Mouse (Mus musculus) erythroblast, embryonic 14.5 days (primary cell): ENCODE measurements around the gene Scmh1. TPM values are rescaled to one million over a fixed set of nuclear protein-coding genes. Genes with fewer than 3 reads are reported as not detected.
A peak's percentile ranks its signal among the peaks of the same experiment; 100 is the strongest.

Experiments
- H3K27me3 ChIP-seq: 2 replicates; pipeline ENCODE4 v1.6.1; 2012; ENCODE audit warnings: inconsistent platforms; ENCODE audit not compliant: control insufficient read depth
- H3K36me3 ChIP-seq: 2 replicates; pipeline ENCODE4 v1.6.1; 2012; ENCODE audit warnings: mild to moderate bottlenecking, inconsistent platforms; ENCODE audit not compliant: control insufficient read depth
- H3K4me1 ChIP-seq: 2 replicates; pipeline ENCODE4 v1.6.1; 2012; ENCODE audit warnings: inconsistent platforms; ENCODE audit not compliant: control insufficient read depth
- H3K4me3 ChIP-seq: replicated peaks from 2 replicates; pipeline ENCODE3; 2012; ENCODE audit warnings: moderate library complexity, mild to moderate bottlenecking, inconsistent platforms
- H3K9me3 ChIP-seq: 2 replicates; pipeline ENCODE4 v1.6.1; 2012; ENCODE audit warnings: low read length, inconsistent platforms, mixed read lengths; ENCODE audit not compliant: control insufficient read depth
- GATA1 ChIP-seq: IDR thresholded peaks from 2 replicates; pipeline ENCODE4 v1.6.1; 2012; ENCODE audit warnings: low read length, inconsistent platforms, mixed read lengths
- TAL1 ChIP-seq: IDR thresholded peaks from 3 replicates; pipeline ENCODE4 v1.6.1; 2012; ENCODE audit warnings: low read length, inconsistent platforms, mixed read lengths
- polyA plus RNA-seq: library from polyadenylated mRNA; stranded (reverse); fragments of >175 nt; gene quantifications from 2 replicates; pipeline ENCODE4 v1.2.3, GENCODE M21; 2012

Gene Scmh1
- polyA plus RNA-seq, 1 experiment, result 4.9 TPM

DNA sequence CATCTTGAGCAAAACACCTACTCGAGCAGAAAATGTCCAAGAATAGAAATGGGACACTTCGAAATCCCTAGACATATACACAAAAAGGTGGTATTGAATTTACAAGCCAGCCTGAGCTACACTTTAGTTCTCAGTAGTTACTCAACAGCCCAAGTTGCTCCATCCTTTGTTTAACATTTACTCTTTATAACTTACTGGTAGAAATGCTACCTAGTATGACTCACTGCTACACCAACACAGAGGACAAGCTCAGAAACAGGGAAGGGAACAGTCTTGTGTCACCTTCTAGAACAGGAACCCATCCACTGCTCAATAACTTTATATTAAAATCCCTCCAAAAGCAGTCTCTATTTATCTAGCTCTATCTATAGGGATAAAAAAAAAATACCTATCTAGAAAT is 160.6 kb downstream of the Scmh1 start:
- TF ChIP-seq TAL1, result no peak
- Histone ChIP-seq H3K9me3 (no peaks in the 10 kb centered on the region), H3K36me3 (peaks cover 71% of the 10 kb centered on the region), H3K4me1 (peaks cover 37% of the 10 kb centered on the region), H3K4me3 (no peak overlapping the region), H3K27me3 (no peaks in the 10 kb centered on the region)

DNA sequence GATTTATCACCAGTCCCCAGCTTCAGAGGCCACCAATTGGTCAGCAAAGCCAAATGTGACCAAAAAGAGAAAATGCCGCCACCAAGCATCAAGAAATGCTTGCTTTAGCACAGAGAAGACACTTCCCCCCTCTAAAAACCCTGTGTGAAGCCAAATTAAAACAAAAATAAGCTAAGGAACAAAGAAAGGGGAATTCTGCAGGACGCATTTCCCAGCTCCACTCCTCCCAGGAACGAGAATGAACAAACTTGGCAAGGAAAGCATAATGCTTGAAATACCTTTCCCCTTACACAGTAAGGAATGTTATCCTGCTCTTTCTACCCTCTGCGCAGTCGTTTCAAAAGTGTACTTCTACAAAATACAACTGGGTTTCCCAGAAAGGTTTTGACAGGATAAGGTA is 162.9 kb downstream of the Scmh1 start:
- no peaks in the 10 kb centered on the region for H3K27me3 ChIP-seq
- no peak for TF ChIP-seq TAL1
- TF ChIP-seq GATA1, result no peak
- H3K9me3 ChIP-seq, result no peaks in the 10 kb centered on the region
- H3K4me3 ChIP-seq, result peak overlapping the region; percentile 68
- peaks cover 44% of the 10 kb centered on the region for H3K4me1 ChIP-seq
- H3K36me3 ChIP-seq, result peaks cover 51% of the 10 kb centered on the region

DNA sequence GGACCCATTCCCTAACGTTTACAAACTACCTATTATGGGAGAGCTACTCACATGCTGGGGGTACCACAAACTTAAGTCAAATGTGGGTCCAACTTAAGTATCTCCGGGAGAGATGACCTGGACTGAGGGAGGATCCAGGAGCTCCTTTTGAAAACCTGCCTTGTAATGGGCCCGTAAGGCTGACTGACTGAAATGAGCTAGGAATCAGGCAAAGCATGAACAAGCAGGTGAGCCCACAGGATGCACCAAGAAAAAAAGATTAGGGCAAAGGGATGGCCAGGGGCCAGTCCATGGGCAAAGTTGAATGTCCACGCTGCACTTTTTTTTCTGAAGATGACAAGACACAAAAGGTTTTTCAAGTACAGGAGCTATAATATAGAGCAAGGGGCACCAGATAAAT is 163.9 kb downstream of the Scmh1 start:
- TF ChIP-seq TAL1, result no peak
- Histone ChIP-seq H3K4me1 (peaks cover 44% of the 10 kb centered on the region), H3K27me3 (no peaks in the 10 kb centered on the region), H3K36me3 (peaks cover 41% of the 10 kb centered on the region), H3K9me3 (no peaks in the 10 kb centered on the region), H3K4me3 (peak overlapping the region; percentile 68)

GRCm38 (mm10) chr4:120569486-120570437 is 164.7 kb downstream of the Scmh1 start, which contains the start of gene Ctps:
Gene Ctps, minus strand, starts transcription at chr4:120570276.
- peak; percentile 51 for TF ChIP-seq GATA1
- no peak for TF ChIP-seq TAL1
- peak within 1 kb of the TSS; percentile 68 for H3K4me3 ChIP-seq
- H3K4me1 ChIP-seq, result peaks cover 44% of the 10 kb centered on the region
- H3K9me3 ChIP-seq, result no peaks in the 10 kb centered on the region
- no peaks in the 10 kb centered on the region for H3K27me3 ChIP-seq
- peaks cover 34% of the 10 kb centered on the region for H3K36me3 ChIP-seq

GRCm38 (mm10) chr4:120570438-120571069 is 165.5 kb downstream of the Scmh1 start:
- Histone ChIP-seq H3K36me3 (peaks cover 26% of the 10 kb centered on the region), H3K27me3 (no peaks in the 10 kb centered on the region), H3K4me3 (peak overlapping the region; percentile 68), H3K4me1 (peaks cover 44% of the 10 kb centered on the region), H3K9me3 (no peaks in the 10 kb centered on the region)
- TF ChIP-seq GATA1 (no peak), TAL1 (no peak)

DNA sequence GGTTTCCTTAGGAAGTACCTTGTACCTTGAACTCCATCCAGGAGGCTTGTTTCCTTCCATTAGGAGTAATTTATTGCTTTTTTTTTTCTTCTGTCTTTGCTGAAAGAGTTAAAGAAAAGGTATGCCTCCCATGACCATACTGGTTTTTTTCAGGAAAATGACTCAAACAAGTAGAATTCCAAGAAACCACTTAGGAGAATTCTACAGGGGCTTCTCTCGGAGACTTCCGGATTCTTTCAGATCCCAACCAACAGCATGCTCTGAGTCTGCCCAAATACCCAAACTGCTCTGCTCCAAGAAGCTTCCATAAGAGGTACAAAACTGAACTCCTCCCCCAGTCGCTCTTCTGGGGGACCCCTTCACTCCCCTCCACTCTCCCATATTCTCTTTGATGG is 166.0 kb downstream of the Scmh1 start:
- Histone ChIP-seq H3K9me3 (no peaks in the 10 kb centered on the region), H3K27me3 (no peaks in the 10 kb centered on the region), H3K4me3 (peak overlapping the region; percentile 68), H3K36me3 (peaks cover 21% of the 10 kb centered on the region), H3K4me1 (peaks cover 44% of the 10 kb centered on the region)
- TF ChIP-seq TAL1 (no peak), GATA1 (no peak)

GRCm38 (mm10) chr4:120571691-120572090 is 166.6 kb downstream of the Scmh1 start:
- Histone ChIP-seq H3K4me3 (no peak overlapping the region), H3K27me3 (no peaks in the 10 kb centered on the region), H3K9me3 (no peaks in the 10 kb centered on the region), H3K36me3 (peaks cover 15% of the 10 kb centered on the region), H3K4me1 (peaks cover 40% of the 10 kb centered on the region)
- TF ChIP-seq GATA1, result no peak
- no peak for TF ChIP-seq TAL1

Other genes starting within 250 kb of the Scmh1 start
- gene Edn2, start 244.1 kb upstream of the Scmh1 start, polyA plus RNA-seq, result not detected in 2 replicates
- not detected in 2 replicates for gene Foxo6, start 117.9 kb upstream of the Scmh1 start, polyA plus RNA-seq
- not detected in 2 replicates for gene Slfnl1, start 127.0 kb downstream of the Scmh1 start, polyA plus RNA-seq
- 0.43 TPM in 2 replicates for gene Ctps, start 165.0 kb downstream of the Scmh1 start, polyA plus RNA-seq
- not detected in 2 replicates for gene Gm8439, start 183.5 kb downstream of the Scmh1 start, polyA plus RNA-seq